Mouse (Mus musculus) testis, adult 2 months (tissue): Measurements from ENCODE around the gene Olfr601.

Experiments
- CTCF ChIP-seq: fragments of 200-500 bp; IDR thresholded peaks from 2 replicates; pipeline ENCODE4 v1.5.1; 2012; ENCODE audit warnings: low read depth, mild to moderate bottlenecking, inconsistent platforms, low read length, moderate library complexity; ENCODE audit not compliant: control insufficient read depth, insufficient read depth, insufficient replicate concordance
- POLR2A ChIP-seq: fragments of 200-500 bp; IDR thresholded peaks from 2 replicates; pipeline ENCODE4 v1.6.1; 2012; ENCODE audit warnings: low read depth, mild to moderate bottlenecking, inconsistent platforms, low read length, moderate library complexity; ENCODE audit not compliant: control insufficient read depth

DNA sequence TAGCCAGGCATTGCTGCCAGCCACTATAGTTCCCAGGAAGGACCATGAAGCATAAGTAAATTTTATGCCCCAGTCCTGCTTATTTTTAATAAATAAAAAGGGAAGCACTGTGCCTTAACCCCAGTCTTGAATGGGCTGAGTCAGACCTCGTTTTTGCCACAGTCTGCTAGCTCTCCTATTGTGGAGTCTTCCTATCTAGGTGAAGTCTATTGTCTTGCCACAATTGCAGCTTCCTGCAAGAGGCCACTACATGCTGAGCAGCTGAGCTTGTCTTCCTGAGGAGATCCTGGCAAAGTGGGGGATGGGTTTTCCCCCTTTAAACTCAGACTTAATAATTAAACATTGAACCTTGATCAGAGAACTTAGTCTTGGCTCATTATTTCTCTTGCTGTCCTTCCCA, 36.5 kb upstream of the Olfr601 start:
- TF ChIP-seq CTCF: no peak
- TF ChIP-seq POLR2A: no peak
